Mouse (Mus musculus) embryonic facial prominence, embryonic 11.5 days (tissue): ENCODE data around the gene 1500015O10Rik. TPM values are rescaled to one million over a fixed set of nuclear protein-coding genes. Genes with fewer than 3 reads are reported as not detected.

ENCODE experiments used
- polyA plus RNA-seq: library from polyadenylated mRNA; unstranded; fragments of >200 nt; fragmentation: Nextera tagmentation; extraction: Ambion mirVana; gene quantifications from 2 replicates; pipeline ENCODE4 v1.2.1, GENCODE M21; 2014

1500015O10Rik gene
- polyA plus RNA-seq, 1 experiment from 2014 or later: 0.48 TPM

Other genes with a start within 250 kb of the 1500015O10Rik start
- gene Uxs1, start 97.2 kb downstream of the 1500015O10Rik start, polyA plus RNA-seq: 24.8 and 25.6 TPM in 2 replicates
- 69.5 and 77.1 TPM in 2 replicates for gene Tpp2, start 203.0 kb downstream of the 1500015O10Rik start, polyA plus RNA-seq